Mouse (Mus musculus) cortical plate, adult 2 months (tissue): Measurements from ENCODE around the gene Dhps.

Experiments used
- CTCF ChIP-seq: fragments of 200-500 bp; IDR thresholded peaks from 2 replicates; pipeline ENCODE4 v1.5.1; 2011; ENCODE audit warnings: mild to moderate bottlenecking, control low read depth, low read length; ENCODE audit not compliant: insufficient read depth; ENCODE audit errors: extremely low read depth
- POLR2A ChIP-seq: fragments of 200-500 bp; IDR thresholded peaks from 2 replicates; pipeline ENCODE4 v1.6.1; 2011; ENCODE audit warnings: mild to moderate bottlenecking, low read length, control low read depth; ENCODE audit not compliant: insufficient read depth; ENCODE audit errors: extremely low read depth

- no peak for TF ChIP-seq POLR2A
- TF ChIP-seq CTCF, result no peak
Observed at GRCm38 (mm10) chr8:85115501-85115900, 43.9 kb downstream of the Dhps start.
